Mouse (Mus musculus) spleen, postnatal 36 days (tissue): ENCODE results near the gene L3mbtl4.

Experiments used
- DNase-seq, 2 experiments: peaks; one replicate each; pipeline ENCODE4 v3.0.0; 2022; ENCODE audit warnings: low spot score in 2 of 2, mixed read lengths in 1 of 2

L3mbtl4 gene

GRCm38 (mm10) chr17:68642521-68643088 is 369.0 kb downstream of the L3mbtl4 start:
- no peak for DNase-seq

- no peak for DNase-seq
These were observed 392.9 kb downstream of the L3mbtl4 start for GRCm38 (mm10) chr17:68666528-68666927.

- no peak for DNase-seq
These were observed 398.5 kb downstream of the L3mbtl4 start for GRCm38 (mm10) chr17:68672088-68672504.

GRCm38 (mm10) chr17:68710701-68711100 is 437.1 kb downstream of the L3mbtl4 start:
- no peak for DNase-seq

GRCm38 (mm10) chr17:68711350-68711749 is 437.8 kb downstream of the L3mbtl4 start:
- no peak for DNase-seq

GRCm38 (mm10) chr17:68748296-68748695 is 474.7 kb downstream of the L3mbtl4 start:
- DNase-seq, result no peak

GRCm38 (mm10) chr17:68750513-68750912 is 476.9 kb downstream of the L3mbtl4 start:
- DNase-seq, result no peak

- no peak for DNase-seq
These were observed 479.5 kb downstream of the L3mbtl4 start for GRCm38 (mm10) chr17:68753112-68753511.

GRCm38 (mm10) chr17:68754789-68755188 is 481.2 kb downstream of the L3mbtl4 start:
- no peak for DNase-seq

GRCm38 (mm10) chr17:68758428-68758827 is 484.8 kb downstream of the L3mbtl4 start:
- DNase-seq, result no peak

- no peak for DNase-seq
These were observed 485.3 kb downstream of the L3mbtl4 start for GRCm38 (mm10) chr17:68758936-68759335.

- no peak for DNase-seq
These were observed 486.4 kb downstream of the L3mbtl4 start for GRCm38 (mm10) chr17:68759978-68760377.

GRCm38 (mm10) chr17:68764329-68764880 is 490.8 kb downstream of the L3mbtl4 start:
- no peak for DNase-seq

GRCm38 (mm10) chr17:68769561-68769960 is 496.0 kb downstream of the L3mbtl4 start:
- no peak for DNase-seq

- DNase-seq, result no peak
These were observed 497.6 kb downstream of the L3mbtl4 start for GRCm38 (mm10) chr17:68771046-68771750.

GRCm38 (mm10) chr17:68793741-68794140 is 520.1 kb downstream of the L3mbtl4 start:
- no peak for DNase-seq

GRCm38 (mm10) chr17:68826323-68826722 is 552.7 kb downstream of the L3mbtl4 start, which contains the start of gene Tmem200c:
TSS of gene Tmem200c (plus strand) at chr17:68826623.
- no peak for DNase-seq
